Mouse (Mus musculus) layer of hippocampus, adult 9-10 months (tissue): ENCODE results near the gene Ppp4r4.
A peak's percentile ranks its signal among the peaks of the same experiment; 100 is the strongest.
"Not testable (repeated sequence)": the region's sequence is repeated elsewhere in the genome, so short reads cannot be mapped to it uniquely, and the experiment has no call there.

Experiments
- DNase-seq: peaks from one replicate; pipeline ENCODE4 v3.0.0; 2022; ENCODE audit warnings: low spot score

Ppp4r4 gene

GRCm38 (mm10) chr12:103634430-103634829, 102.3 kb downstream of the Ppp4r4 start:
- DNase-seq = peak; percentile 12

- no peak for DNase-seq
These were observed 103.8 kb downstream of the Ppp4r4 start for GRCm38 (mm10) chr12:103635846-103636245.

- peak; percentile 91 for DNase-seq
These were observed 111.3 kb downstream of the Ppp4r4 start for GRCm38 (mm10) chr12:103643336-103643735.

- no peak for DNase-seq
These were observed 111.7 kb downstream of the Ppp4r4 start for GRCm38 (mm10) chr12:103643818-103644217.

- no peak for DNase-seq
These were observed 112.5 kb downstream of the Ppp4r4 start for GRCm38 (mm10) chr12:103644601-103645000.

- DNase-seq = no peak
These were observed 114.2 kb downstream of the Ppp4r4 start for GRCm38 (mm10) chr12:103646314-103646713.

GRCm38 (mm10) chr12:103653836-103654235, 121.8 kb downstream of the Ppp4r4 start:
- DNase-seq = no peak

- DNase-seq = no peak
These were observed 123.3 kb downstream of the Ppp4r4 start for GRCm38 (mm10) chr12:103655123-103656044.

- DNase-seq = no peak
These were observed 125.0 kb downstream of the Ppp4r4 start, which contains the start of gene Serpina6 for GRCm38 (mm10) chr12:103656848-103657626. TSS of gene Serpina6 (minus strand) at chr12:103657212.

- no peak for DNase-seq
These were observed 125.9 kb downstream of the Ppp4r4 start for GRCm38 (mm10) chr12:103657991-103658390.

GRCm38 (mm10) chr12:103659171-103659570, 127.1 kb downstream of the Ppp4r4 start:
- DNase-seq = no peak

GRCm38 (mm10) chr12:103660076-103660475, 128.0 kb downstream of the Ppp4r4 start:
- no peak for DNase-seq

GRCm38 (mm10) chr12:103662053-103662452, 130.0 kb downstream of the Ppp4r4 start:
- not testable (repeated sequence) for DNase-seq
